Mouse (Mus musculus): ENCODE results near the gene Eif1. TPM values are rescaled to one million over a fixed set of nuclear protein-coding genes. Genes with fewer than 3 reads are reported as not detected.

Eif1 gene
- 1,407 and 1,429 TPM in 2 replicates for polyA plus RNA-seq (2016; fragmentation: Nextera tagmentation; extraction: Ambion mirVana)

DNA sequence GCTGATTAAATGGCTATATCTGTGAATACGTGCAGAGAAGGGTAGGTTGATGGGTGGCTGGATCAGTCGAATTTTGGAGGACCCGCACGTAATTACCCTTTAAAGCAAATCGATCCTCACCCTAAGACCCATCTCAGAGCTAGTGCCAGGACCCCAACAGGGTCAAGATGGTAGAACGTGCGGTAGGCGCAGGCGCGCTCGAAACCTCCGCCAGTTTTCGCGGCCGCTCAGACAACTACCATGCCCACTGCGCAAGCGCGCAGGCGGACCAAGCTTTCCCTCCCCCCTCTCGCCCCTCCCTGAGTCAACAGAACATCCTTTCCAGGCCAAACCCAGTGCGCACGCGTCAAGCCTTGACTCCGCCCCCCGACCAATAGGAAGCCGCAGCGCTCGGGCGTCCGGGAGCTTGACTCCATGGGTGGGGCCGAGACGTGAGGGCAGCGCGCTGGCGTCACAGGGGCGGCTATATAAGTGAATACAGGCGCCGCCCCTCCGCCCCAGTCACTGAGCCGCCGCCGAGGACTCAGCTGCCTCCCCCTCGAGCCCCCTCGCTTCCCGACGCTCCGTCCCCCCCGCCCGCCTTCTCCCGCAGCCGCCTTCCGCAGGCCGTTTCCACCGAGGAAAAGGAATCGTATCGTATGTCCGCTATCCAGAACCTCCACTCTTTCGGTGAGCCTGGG is at the start of gene Eif1:
Gene Eif1 (plus strand): TSS at position 394 of the 680 bp plus-strand sequence.
- Histone ChIP-seq H3K27ac (peak within 1 kb of the TSS; percentile 97), H3K4me2 (peak within 1 kb of the TSS; percentile 81), H3K4me1 (replicated peaks) (0 out of 2 replicates have a peak, but pooled peaks cover 6% of the 10 kb centered on the region), H3K27me3 (no peaks in the 10 kb centered on the region), H3K36me3 (peaks cover 21% of the 10 kb centered on the region), H3K4me3 (replicated peaks) (peak within 1 kb of the TSS; percentile 83), H3K9me3 (no peaks in the 10 kb centered on the region), H3K9ac (replicated peaks) (peak within 1 kb of the TSS; percentile 96)
- ATAC-seq (ENCODE audit: insufficient number of reproducible peaks, insufficient read depth, low FRiP score, low TSS enrichment, low read depth) = peak; percentile 88
- WGBS = under 1% methylated on average over 58 of the region's 58 CpGs

DNA sequence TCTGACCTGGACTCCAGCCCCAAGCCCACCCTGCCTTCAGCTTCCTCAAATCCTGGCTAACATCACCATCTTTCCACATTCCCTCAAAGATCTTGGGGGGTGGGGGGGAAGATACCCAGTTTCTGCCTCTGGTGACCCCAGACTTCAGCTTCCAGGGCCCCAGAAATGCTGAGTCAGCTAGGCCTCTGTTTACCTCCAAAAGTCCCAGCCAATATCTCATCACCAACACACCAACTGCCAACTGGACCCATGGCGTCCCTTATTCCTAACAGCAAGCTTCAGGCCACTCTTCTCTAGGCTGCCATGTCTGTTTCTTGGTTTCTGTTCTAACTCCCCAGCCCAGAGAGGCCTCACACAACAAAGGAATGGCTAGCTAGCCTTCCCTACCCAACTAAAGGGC is 47.8 kb upstream of the Eif1 start:
- Histone ChIP-seq H3K4me2 (no peak overlapping the region), H3K27me3 (peaks cover 7% of the 10 kb centered on the region; the same call in 1 of the 2 replicates), H3K36me3 (no peaks in the 10 kb centered on the region), H3K9me3 (no peaks in the 10 kb centered on the region), H3K4me3 (replicated peaks) (no peak overlapping the region), H3K9ac (replicated peaks) (no peak overlapping the region), H3K4me1 (replicated peaks) (0 out of 2 replicates have a peak, but pooled peaks cover 4% of the 10 kb centered on the region), H3K27ac (no peak overlapping the region)
- 78% methylated on average over 1 of the region's 1 CpGs for WGBS
- no peak for ATAC-seq (ENCODE audit: insufficient number of reproducible peaks, insufficient read depth, low FRiP score, low TSS enrichment, low read depth)

DNA sequence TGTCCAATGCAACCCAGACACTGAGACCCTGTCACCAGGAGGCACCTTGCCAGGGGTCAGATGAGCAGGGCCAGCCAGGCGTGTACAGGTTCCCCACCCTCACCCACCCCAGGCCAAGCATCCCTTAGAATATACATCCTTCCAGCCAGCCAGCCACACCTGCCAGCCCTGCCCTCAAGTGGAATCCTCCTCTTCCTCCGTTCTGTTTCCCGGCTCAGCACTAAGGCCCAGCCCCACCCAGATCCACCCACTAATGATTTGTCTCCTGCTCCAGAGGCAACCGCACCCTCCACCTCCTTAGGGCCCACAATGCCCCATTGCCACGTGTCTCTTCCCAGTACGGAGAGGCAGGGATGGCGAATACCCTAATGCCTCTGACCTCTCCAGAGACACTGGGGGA is 45.0 kb upstream of the Eif1 start:
- no peaks in the 10 kb centered on the region for H3K36me3 ChIP-seq

DNA sequence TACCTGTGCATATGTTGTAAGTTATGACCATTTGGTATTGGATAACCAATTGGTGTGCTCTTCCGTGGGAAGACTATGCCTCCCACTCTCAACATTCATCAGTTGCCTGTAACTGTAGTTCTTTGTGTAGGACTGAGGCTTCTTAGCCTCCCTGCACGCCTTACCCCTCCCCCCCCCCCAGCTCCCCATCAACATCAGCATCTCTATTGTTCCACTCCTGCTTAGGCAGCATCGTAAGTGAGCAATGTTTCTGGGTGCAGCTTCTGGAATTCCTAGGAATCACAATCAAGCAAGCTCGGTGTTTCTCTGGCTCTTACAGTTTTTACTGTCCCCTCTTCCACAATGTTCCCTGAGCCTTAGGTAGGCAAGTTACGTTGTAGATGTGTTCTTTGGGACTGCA is 44.2 kb upstream of the Eif1 start:
- 54% methylated on average over 5 of the region's 5 CpGs for WGBS
- H3K27me3 ChIP-seq = peaks cover 5% of the 10 kb centered on the region; the same call in 1 of the 2 replicates
- no peaks in the 10 kb centered on the region for H3K9me3 ChIP-seq
- no peak overlapping the region for H3K27ac ChIP-seq
- H3K4me2 ChIP-seq = no peak overlapping the region
- H3K4me3 ChIP-seq (replicated peaks) = no peak overlapping the region
- no peaks in the 10 kb centered on the region for H3K36me3 ChIP-seq
- no peaks in the 10 kb centered on the region for H3K4me1 ChIP-seq (replicated peaks)
- no peak for ATAC-seq (ENCODE audit: insufficient number of reproducible peaks, insufficient read depth, low FRiP score, low TSS enrichment, low read depth)
- no peak overlapping the region for H3K9ac ChIP-seq (replicated peaks)

More for the DNA sequence above, 45.0 kb upstream of the Eif1 start:
- peaks cover 5% of the 10 kb centered on the region; the same call in 1 of the 2 replicates for H3K27me3 ChIP-seq
- H3K27ac ChIP-seq = no peak overlapping the region
- ATAC-seq (ENCODE audit: insufficient number of reproducible peaks, insufficient read depth, low FRiP score, low TSS enrichment, low read depth) = no peak
- H3K4me1 ChIP-seq (replicated peaks) = no peaks in the 10 kb centered on the region
- H3K4me2 ChIP-seq = no peak overlapping the region
- H3K9ac ChIP-seq (replicated peaks) = no peak overlapping the region
- H3K4me3 ChIP-seq (replicated peaks) = no peak overlapping the region
- 73% methylated on average over 7 of the region's 7 CpGs for WGBS
- no peaks in the 10 kb centered on the region for H3K9me3 ChIP-seq

DNA sequence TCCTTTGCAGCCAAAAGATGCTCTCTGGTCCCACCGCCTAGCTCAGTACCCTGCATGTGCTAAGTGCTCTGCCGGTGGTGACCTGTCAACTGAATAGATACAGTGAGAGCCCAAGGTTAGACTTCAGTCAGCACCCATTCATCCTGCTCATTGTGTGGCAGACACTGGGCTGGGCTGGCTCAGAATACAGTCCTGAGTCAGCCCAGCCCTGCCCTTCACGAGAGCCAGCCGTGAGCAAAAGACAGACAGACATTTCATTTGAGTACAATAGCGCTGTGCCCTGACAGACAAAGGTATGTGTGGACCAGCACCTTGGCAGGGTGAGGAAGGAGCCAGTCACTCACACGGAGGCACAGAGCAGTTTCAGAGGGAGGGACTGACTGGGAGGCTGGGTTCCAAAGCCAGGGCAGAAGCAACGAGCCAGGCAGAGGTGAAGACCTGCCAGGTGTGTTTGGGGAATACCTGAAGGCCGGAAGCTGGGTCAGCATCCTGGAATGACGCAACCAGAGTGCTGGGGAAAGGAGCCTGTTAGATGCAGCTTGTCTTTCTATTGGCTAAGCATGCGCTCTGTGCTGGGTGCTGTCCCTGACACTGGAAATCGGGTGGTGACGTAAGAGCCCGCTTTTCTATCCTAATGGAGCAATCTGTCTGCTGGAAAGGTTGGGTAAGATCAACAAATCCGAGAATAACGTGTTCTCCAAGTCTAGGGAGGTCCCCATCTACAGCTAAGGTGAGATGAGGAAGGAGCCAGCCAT is 41.8 kb upstream of the Eif1 start:
- no peak for ATAC-seq (ENCODE audit: insufficient number of reproducible peaks, insufficient read depth, low FRiP score, low TSS enrichment, low read depth)
- 71% methylated on average over 15 of the region's 15 CpGs for WGBS
- Histone ChIP-seq H3K9ac (replicated peaks) (no peak overlapping the region), H3K36me3 (no peaks in the 10 kb centered on the region), H3K27ac (no peak overlapping the region), H3K9me3 (no peaks in the 10 kb centered on the region), H3K4me2 (no peak overlapping the region), H3K27me3 (no peaks in the 10 kb centered on the region), H3K4me3 (replicated peaks) (no peak overlapping the region), H3K4me1 (replicated peaks) (no peaks in the 10 kb centered on the region)

DNA sequence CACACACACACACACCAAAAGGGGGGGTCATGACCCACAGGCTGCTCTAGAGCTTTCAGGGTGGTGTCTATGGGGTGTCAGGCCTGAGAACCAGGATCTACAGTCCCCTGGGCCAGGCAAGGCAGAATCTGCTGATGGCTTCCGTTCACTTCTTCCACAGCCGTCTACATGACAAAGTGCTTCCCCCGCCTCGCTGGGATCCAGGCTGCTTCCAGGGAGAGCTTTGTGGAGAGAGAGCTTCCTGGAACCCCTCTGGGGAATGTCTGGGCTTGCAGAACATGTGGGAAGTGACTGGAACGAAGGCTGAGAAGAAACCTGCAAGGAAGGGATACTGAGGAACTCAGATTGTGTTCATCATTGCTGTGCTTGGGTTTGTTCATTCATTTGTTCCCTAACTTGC is 40.9 kb upstream of the Eif1 start:
- 60% methylated on average over 5 of the region's 5 CpGs for WGBS
- no peak for ATAC-seq (ENCODE audit: insufficient number of reproducible peaks, insufficient read depth, low FRiP score, low TSS enrichment, low read depth)
- Histone ChIP-seq H3K4me2 (no peak overlapping the region), H3K27ac (no peak overlapping the region), H3K4me3 (replicated peaks) (no peak overlapping the region), H3K27me3 (no peaks in the 10 kb centered on the region), H3K36me3 (no peaks in the 10 kb centered on the region), H3K9me3 (no peaks in the 10 kb centered on the region), H3K4me1 (replicated peaks) (no peaks in the 10 kb centered on the region), H3K9ac (replicated peaks) (no peak overlapping the region)

DNA sequence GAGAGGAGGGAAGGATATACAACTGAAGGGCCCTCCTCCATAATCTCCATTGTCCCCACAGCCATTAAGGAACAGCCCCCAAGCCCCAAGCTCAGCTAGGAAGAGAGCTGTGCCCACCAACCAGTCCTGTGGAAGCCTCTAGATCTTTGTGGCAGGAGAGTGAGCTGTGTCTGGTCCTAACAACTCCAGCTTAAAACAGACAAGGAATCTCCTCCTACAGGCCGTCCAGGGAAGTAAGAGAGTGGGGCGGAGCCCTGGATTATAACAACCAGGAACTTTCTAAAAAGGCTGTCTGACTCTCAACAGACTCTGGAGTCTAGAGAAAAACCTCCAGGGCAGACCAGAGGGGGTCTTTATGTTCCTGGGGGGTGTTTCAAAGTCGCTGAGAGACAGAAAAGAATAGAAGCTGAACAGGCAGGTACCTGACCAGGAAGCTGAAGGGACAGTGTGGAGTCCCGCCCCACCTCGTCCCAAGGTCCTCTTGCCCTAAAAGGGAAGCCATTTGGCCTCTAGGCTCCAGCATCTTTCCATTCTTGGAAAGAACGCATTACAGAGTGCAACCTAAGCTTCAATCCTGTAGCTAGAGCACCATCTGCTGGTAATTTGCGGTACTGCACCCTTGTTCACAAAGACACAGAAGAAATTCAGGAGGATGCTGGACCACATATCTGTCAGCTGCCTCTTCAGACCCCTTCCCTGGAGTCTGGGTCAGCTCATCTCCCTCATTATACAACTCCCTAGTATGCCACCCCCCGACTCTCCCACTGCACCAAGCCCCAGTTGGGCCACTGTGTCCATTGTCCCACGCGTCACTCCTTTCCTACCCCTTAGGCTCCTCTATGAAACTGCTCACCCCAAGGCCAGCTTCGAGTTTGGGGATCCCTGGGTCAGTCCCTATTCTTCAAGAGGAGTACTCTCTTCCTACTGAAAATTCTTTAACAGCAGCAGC is 37.8 kb upstream of the Eif1 start:
- no peaks in the 10 kb centered on the region for H3K9me3 ChIP-seq
- ATAC-seq (ENCODE audit: insufficient number of reproducible peaks, insufficient read depth, low FRiP score, low TSS enrichment, low read depth) = peak; percentile 21; the same call in 1 of the 2 replicates
- no peaks in the 10 kb centered on the region for H3K27me3 ChIP-seq
- H3K27ac ChIP-seq = no peak overlapping the region
- no peak overlapping the region for H3K4me3 ChIP-seq (replicated peaks)
- H3K4me1 ChIP-seq (replicated peaks) = no peaks in the 10 kb centered on the region
- H3K36me3 ChIP-seq = no peaks in the 10 kb centered on the region
- WGBS = 22% methylated on average over 11 of the region's 11 CpGs
- no peak overlapping the region for H3K4me2 ChIP-seq
- no peak overlapping the region for H3K9ac ChIP-seq (replicated peaks)

DNA sequence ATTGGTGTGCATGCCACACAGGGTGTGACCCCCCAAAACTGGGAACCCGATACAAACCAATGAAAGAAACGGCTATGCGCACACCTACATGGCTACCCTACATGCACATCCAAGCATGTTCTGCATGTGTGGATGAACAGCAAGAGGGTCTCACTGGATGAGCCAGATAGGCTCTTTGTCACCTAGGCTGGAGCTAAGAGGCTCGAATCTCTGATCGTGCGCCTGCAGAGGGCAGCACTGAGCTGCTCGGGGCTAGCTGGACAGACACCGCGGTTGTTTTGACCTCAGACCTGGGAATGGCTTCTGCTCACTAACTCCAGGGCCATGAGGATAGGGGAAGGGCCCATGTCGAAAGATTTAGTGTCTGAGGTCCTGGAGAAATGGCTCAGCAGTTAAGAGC is 37.1 kb upstream of the Eif1 start:
- WGBS = 25% methylated on average over 10 of the region's 10 CpGs
- H3K36me3 ChIP-seq = no peaks in the 10 kb centered on the region
- ATAC-seq (ENCODE audit: insufficient number of reproducible peaks, insufficient read depth, low FRiP score, low TSS enrichment, low read depth) = peak; percentile 43; the same call in 1 of the 2 replicates
- H3K27ac ChIP-seq = no peak overlapping the region
- no peaks in the 10 kb centered on the region for H3K4me1 ChIP-seq (replicated peaks)
- H3K9me3 ChIP-seq = no peaks in the 10 kb centered on the region
- no peak overlapping the region for H3K9ac ChIP-seq (replicated peaks)
- no peak overlapping the region for H3K4me2 ChIP-seq
- H3K4me3 ChIP-seq (replicated peaks) = no peak overlapping the region
- no peaks in the 10 kb centered on the region for H3K27me3 ChIP-seq

DNA sequence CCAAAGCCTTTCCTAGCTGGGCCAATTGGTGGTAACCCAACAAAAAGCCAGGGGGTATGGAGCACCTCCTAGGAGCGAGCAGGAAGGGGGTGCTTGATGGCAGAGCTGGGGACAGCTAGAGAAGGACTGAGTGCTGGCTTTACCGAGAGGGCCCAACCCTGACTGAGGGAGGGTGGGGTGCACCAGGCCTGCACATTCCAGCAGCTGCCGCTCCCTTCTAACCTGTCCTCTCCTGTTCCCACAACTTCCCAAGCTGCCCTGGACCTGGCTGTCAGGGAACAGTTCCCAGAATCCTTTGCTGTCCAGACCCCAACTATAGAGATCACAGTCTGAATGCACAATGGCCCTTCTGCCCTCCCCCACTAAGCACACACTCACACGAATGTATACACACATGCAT is 34.7 kb upstream of the Eif1 start:
- H3K4me3 ChIP-seq (replicated peaks) = no peak overlapping the region
- no peaks in the 10 kb centered on the region for H3K27me3 ChIP-seq
- no peak overlapping the region for H3K27ac ChIP-seq
- H3K9me3 ChIP-seq = no peaks in the 10 kb centered on the region
- 84% methylated on average over 4 of the region's 4 CpGs for WGBS
- no peaks in the 10 kb centered on the region for H3K36me3 ChIP-seq
- H3K4me2 ChIP-seq = no peak overlapping the region
- ATAC-seq (ENCODE audit: insufficient number of reproducible peaks, insufficient read depth, low FRiP score, low TSS enrichment, low read depth) = no peak
- no peak overlapping the region for H3K9ac ChIP-seq (replicated peaks)
- H3K4me1 ChIP-seq (replicated peaks) = no peaks in the 10 kb centered on the region

DNA sequence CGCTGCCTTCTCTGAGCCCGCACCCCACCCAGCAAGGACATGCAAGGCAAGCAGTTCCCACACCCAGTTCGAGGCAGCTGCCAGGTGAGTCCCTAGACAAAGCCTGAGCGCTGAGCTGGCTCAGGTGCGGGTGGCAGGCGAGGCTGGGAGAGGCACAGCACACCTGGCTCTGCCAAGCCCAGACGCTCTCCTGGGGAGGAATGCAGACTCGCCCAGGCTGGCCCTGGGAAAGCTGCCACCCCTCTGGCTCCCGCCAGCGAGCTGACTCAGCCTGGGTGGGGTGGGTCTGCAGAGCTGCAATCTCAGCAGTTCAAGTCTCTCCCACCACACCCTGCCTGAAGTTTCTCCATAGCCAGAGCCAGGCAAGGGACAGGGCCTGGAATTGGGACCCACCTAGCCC is 32.7 kb upstream of the Eif1 start:
- 42% methylated on average over 10 of the region's 10 CpGs for WGBS
- H3K4me3 ChIP-seq (replicated peaks) = no peak overlapping the region
- no peak; the same call in 1 of the 2 replicates for ATAC-seq (ENCODE audit: insufficient number of reproducible peaks, insufficient read depth, low FRiP score, low TSS enrichment, low read depth)

More for the DNA sequence above, 32.7 kb upstream of the Eif1 start:
- H3K9ac ChIP-seq (replicated peaks) = no peak overlapping the region
- H3K4me1 ChIP-seq (replicated peaks) = 0 out of 2 replicates have a peak, but pooled peaks cover 10% of the 10 kb centered on the region
- H3K9me3 ChIP-seq = no peaks in the 10 kb centered on the region
- peak overlapping the region; percentile 42; the same call in 1 of the 2 replicates for H3K27ac ChIP-seq
- no peaks in the 10 kb centered on the region for H3K36me3 ChIP-seq
- no peaks in the 10 kb centered on the region for H3K27me3 ChIP-seq
- H3K4me2 ChIP-seq = no peak overlapping the region

Data from limb, embryonic 12.5 days (tissue).